Mouse (Mus musculus) forebrain, embryonic 15.5 days (tissue): Measurements from ENCODE around the gene Pum1. TPM values are rescaled to one million over a fixed set of nuclear protein-coding genes. Genes with fewer than 3 reads are reported as not detected.
A peak's percentile ranks its signal among the peaks of the same experiment; 100 is the strongest.

ENCODE experiments used
- ATAC-seq: fragments of 200-750 bp; cut with Nextera tagmentation; replicated peaks from 2 replicates; pipeline ENCODE4 v1.8.0; 2017; ENCODE audit warnings: mild to moderate bottlenecking, moderate TSS enrichment, moderate library complexity
- H3K27ac ChIP-seq: fragments of 300-500 bp; sonication (generic); replicated peaks from 2 replicates; pipeline ENCODE4 v1.5.1; 2015; ENCODE audit warnings: mild to moderate bottlenecking, inconsistent platforms
- H3K27me3 ChIP-seq: fragments of 300-500 bp; sonication (generic); 2 replicates; pipeline ENCODE4 v1.6.1; 2015; ENCODE audit warnings: inconsistent platforms
- H3K36me3 ChIP-seq: fragments of 300-500 bp; sonication (generic); 2 replicates; pipeline ENCODE4 v1.6.1; 2015; ENCODE audit warnings: mild to moderate bottlenecking, inconsistent platforms
- H3K4me1 ChIP-seq: fragments of 300-500 bp; sonication (generic); 2 replicates; pipeline ENCODE4 v1.6.1; 2015; ENCODE audit warnings: inconsistent platforms
- H3K4me2 ChIP-seq: fragments of 300-500 bp; sonication (generic); replicated peaks from 2 replicates; pipeline ENCODE4 v1.6.1; 2015; ENCODE audit warnings: mild to moderate bottlenecking, inconsistent platforms
- H3K4me3 ChIP-seq: fragments of 300-500 bp; sonication (generic); 2 replicates; pipeline ENCODE4 v1.5.1; 2015; ENCODE audit warnings: mild to moderate bottlenecking, inconsistent platforms
- H3K9ac ChIP-seq: fragments of 300-500 bp; sonication (generic); replicated peaks from 2 replicates; pipeline ENCODE4 v1.6.1; 2015; ENCODE audit warnings: mild to moderate bottlenecking, inconsistent platforms
- H3K9me3 ChIP-seq: fragments of 300-500 bp; sonication (generic); 2 replicates; pipeline ENCODE4 v1.6.1; 2016; ENCODE audit warnings: inconsistent platforms
- WGBS: fragments of 180-500 bp; shearing (Covaris S2); methylation state at CpG from one replicate; pipeline ENCODE4 v1.1.7; 2015; ENCODE audit warnings: mixed read lengths; 5-methylcytosine and 5-hydroxymethylcytosine counted together
- polyA plus RNA-seq: library from polyadenylated mRNA; unstranded; fragments of >200 nt; fragmentation: Nextera tagmentation; extraction: Ambion mirVana; gene quantifications from 2 replicates; pipeline ENCODE4 v1.2.1, GENCODE M21; 2015

Gene Pum1
- polyA plus RNA-seq, 1 experiment from 2014 or later: 129 TPM

DNA sequence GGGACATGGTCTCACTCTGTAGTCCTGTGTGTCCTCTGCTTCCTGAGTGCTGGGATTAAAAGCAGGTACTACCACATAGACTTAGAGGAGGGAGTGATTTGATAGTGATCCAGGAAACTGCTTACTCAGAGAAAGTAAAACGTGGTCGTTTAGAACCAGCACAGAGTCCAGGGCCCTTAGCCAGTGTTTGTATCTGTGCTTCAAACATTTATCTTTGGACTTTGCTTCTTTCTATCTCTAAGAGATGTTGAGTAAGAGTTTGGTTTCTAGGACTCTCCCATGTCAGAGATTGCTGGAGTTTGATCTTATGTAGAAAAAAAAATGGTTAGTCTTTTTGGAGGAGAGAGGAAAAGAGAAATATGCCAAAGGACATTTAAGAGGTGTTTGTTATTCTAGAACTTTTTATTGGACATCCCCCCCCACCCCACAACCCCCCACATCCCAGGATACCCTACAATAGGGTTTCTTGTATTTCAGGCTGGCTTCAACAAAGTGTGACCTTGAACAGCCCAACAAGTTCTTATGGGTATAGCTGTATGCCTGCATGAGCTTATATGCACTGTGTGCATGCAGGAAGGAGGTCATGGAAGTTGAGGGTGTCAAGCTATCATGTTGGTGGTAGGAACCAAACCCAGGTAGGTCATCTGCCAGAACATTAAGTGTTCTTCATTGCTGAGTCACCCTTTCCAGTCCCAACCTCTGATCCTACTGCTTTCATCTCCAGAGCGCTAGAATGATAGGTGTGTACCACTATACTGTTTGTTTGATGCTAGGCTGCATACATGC, 43.3 kb downstream of the Pum1 start:
- Histone ChIP-seq H3K4me1 (peaks cover 18% of the 10 kb centered on the region), H3K27ac (no peak overlapping the region), H3K9me3 (no peaks in the 10 kb centered on the region), H3K27me3 (no peaks in the 10 kb centered on the region), H3K4me3 (no peak overlapping the region), H3K36me3 (peaks cover 24% of the 10 kb centered on the region), H3K9ac (no peak overlapping the region), H3K4me2 (no peak overlapping the region)
- 89% methylated on average over 3 of the region's 3 CpGs for WGBS
- no peak for ATAC-seq

DNA sequence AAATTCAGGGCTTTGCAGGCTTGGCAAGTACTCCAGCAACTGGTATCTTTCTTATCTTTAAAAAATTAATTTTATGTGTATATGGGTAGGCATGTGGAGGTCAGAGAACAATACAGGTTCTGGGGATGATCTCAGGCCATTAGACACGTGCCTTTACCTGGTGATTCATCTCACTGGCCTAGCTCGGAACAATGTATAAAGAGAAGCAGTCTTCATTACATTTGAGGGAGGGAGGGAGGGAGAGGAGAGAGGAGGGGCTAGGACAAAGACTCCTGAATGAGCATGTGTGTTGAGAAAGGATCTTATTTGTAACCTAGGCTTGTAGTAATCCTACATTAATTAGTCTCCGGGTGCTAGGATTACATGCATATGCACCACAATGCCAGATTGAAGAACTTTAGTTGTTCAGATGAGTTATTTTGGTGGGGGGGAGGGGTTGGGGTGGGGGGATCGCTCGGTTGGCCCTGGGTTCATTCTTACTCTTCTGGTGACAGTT, 48.3 kb downstream of the Pum1 start:
- H3K4me2 ChIP-seq: no peak overlapping the region
- no peaks in the 10 kb centered on the region for H3K9me3 ChIP-seq
- H3K9ac ChIP-seq: no peak overlapping the region
- no peak for ATAC-seq
- H3K36me3 ChIP-seq: no peaks in the 10 kb centered on the region
- no peak overlapping the region for H3K27ac ChIP-seq
- H3K27me3 ChIP-seq: no peaks in the 10 kb centered on the region
- 10% methylated on average over 5 of the region's 5 CpGs for WGBS
- peaks cover 51% of the 10 kb centered on the region for H3K4me1 ChIP-seq
- H3K4me3 ChIP-seq: no peak overlapping the region

DNA sequence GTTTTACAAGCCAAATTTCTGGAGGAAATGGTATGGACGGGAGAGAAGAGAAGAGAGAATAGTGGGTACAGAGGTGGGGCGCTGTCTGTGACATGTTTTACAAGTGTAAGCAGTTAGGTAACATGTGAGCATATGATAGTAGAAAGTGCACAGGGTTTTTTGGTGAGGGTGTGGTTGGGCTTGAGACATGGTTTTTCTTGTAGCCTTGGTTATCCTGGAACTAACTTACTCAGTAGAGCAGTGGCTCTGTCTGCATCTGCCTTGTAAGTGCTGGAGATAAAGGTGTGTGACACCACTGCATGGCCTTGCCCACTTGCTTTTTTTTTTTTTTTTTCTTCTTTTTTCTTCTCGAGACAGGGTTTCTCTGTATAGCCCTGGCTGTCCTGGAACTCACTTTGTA, 49.2 kb downstream of the Pum1 start:
- no peak for ATAC-seq
- Histone ChIP-seq H3K9ac (no peak overlapping the region), H3K4me1 (peaks cover 51% of the 10 kb centered on the region), H3K27ac (no peak overlapping the region), H3K36me3 (no peaks in the 10 kb centered on the region), H3K27me3 (no peaks in the 10 kb centered on the region), H3K4me3 (no peak overlapping the region), H3K9me3 (no peaks in the 10 kb centered on the region), H3K4me2 (no peak overlapping the region)
- WGBS: 82% methylated on average over 3 of the region's 3 CpGs

DNA sequence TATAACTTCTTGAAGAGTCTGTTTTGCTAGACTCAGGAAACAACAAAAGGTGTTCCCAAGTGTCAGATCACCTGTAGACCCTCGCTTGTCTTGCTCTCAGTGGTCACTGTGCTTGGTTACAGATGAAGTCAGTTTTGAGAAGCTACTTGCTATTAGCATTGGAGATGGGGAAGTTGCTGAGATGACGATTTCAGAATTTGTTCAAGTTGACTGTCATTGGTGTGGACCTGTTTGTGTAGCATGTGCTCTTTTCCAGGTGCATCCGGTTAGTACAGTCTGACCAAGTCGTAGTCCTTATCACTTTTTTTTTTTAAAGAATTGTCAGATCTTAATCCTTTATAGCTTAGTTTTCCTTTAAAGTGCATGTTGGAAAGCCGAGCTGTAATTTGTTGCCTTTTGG, 50.3 kb downstream of the Pum1 start:
- WGBS: 81% methylated on average over 5 of the region's 5 CpGs
- H3K4me2 ChIP-seq: no peak overlapping the region
- no peak for ATAC-seq

DNA sequence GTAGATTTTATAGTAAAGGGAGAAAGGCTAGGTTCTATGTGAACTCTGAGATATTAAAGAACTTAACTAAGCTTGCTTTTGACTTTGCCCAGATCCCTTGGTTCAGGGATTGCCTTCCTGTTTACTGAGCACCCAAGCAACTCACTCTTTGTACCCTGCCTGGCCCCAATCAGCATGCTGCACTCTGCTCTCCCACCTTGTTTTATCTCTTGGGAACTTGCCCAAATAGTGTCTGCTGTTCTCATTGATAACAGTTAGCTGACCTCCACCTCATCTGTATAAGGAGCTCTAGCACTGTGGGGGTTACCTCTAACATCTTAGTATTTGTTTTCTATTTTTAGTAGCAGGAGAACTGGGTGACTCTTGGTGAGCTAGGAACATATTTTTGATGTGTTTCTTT, 52.0 kb downstream of the Pum1 start:
- Histone ChIP-seq H3K4me2 (no peak overlapping the region), H3K27ac (no peak overlapping the region), H3K4me1 (peaks cover 55% of the 10 kb centered on the region), H3K4me3 (no peak overlapping the region), H3K27me3 (no peaks in the 10 kb centered on the region), H3K36me3 (peaks cover 9% of the 10 kb centered on the region; the same call in 1 of the 2 replicates), H3K9ac (no peak overlapping the region), H3K9me3 (no peaks in the 10 kb centered on the region)
- ATAC-seq: no peak

More for the DNA sequence above, 50.3 kb downstream of the Pum1 start:
- no peaks in the 10 kb centered on the region for H3K36me3 ChIP-seq
- no peaks in the 10 kb centered on the region for H3K27me3 ChIP-seq
- H3K9ac ChIP-seq: no peak overlapping the region
- peaks cover 52% of the 10 kb centered on the region for H3K4me1 ChIP-seq
- H3K4me3 ChIP-seq: no peak overlapping the region
- no peak overlapping the region for H3K27ac ChIP-seq
- H3K9me3 ChIP-seq: no peaks in the 10 kb centered on the region

DNA sequence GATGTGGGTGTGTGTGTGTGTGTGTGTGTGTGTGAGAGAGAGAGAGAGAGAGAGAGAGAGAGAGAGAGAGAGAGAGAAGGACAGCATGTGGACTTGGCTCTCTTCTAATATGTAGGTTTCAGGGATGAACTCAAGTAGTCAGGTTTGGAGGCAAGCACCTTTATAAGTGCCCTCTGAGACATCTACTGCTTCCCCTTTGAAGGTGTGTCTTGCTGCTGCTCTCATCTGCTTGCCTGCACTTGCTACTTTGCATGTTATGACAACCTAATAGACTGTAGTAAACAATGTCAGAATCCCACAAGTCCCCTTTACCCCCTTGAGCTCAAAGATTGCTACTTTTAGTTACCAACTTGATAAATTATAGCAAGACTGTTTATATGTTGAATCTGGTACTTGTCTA, 52.5 kb downstream of the Pum1 start:
- Histone ChIP-seq H3K27me3 (no peaks in the 10 kb centered on the region), H3K9ac (no peak overlapping the region), H3K27ac (no peak overlapping the region), H3K9me3 (no peaks in the 10 kb centered on the region), H3K4me3 (no peak overlapping the region), H3K4me1 (peaks cover 60% of the 10 kb centered on the region), H3K4me2 (no peak overlapping the region), H3K36me3 (peaks cover 9% of the 10 kb centered on the region; the same call in 1 of the 2 replicates)
- ATAC-seq: no peak

DNA sequence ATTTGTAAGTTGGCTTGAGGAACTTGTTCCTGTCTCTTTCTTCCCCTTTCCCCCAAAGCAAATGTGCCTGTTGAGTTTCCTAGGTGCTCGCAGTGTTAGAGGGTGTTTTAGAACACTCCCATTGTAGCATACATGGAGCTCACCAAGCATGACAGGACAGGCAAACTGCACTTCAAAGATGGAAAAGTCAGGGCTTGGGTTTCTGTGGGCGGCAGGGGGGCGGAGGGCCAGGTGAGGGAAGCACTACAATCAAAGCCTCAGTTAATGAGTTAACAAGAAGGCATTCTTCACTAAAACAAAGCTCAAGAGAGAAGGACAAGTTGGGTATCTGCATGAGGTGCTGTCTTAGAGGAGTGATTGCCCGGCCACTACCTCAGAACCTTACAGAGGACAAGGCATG, 56.2 kb downstream of the Pum1 start:
- Histone ChIP-seq H3K36me3 (peaks cover 9% of the 10 kb centered on the region; the same call in 1 of the 2 replicates), H3K4me3 (no peak overlapping the region), H3K9me3 (no peaks in the 10 kb centered on the region), H3K27me3 (no peaks in the 10 kb centered on the region), H3K9ac (no peak overlapping the region), H3K27ac (no peak overlapping the region), H3K4me1 (peaks cover 53% of the 10 kb centered on the region), H3K4me2 (no peak overlapping the region)
- ATAC-seq: no peak
- 81% methylated on average over 4 of the region's 4 CpGs for WGBS

DNA sequence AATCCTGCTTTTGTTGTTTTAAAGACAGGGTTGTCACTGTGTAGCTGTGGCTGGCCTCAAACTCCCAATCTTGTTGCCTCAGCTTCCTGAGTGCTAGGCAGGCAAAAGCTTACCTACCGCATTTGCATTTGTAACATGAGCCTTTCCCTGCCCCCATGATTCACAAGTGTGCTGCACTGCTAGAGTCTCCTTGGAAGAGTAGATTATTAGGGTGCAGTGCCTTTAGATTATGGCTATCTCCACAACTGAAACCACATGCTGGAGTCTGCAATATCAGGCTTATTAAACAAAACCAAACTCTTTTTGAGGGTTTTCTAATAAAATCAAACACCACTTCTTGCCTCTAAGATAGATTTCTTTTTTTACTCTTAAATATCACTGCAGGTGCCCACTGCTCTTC, 59.5 kb downstream of the Pum1 start:
- no peak overlapping the region for H3K27ac ChIP-seq
- H3K4me1 ChIP-seq: peaks cover 51% of the 10 kb centered on the region
- H3K4me3 ChIP-seq: no peak overlapping the region
- no peak for ATAC-seq
- H3K9ac ChIP-seq: no peak overlapping the region
- H3K9me3 ChIP-seq: no peaks in the 10 kb centered on the region
- no peaks in the 10 kb centered on the region for H3K27me3 ChIP-seq
- H3K36me3 ChIP-seq: peaks cover 9% of the 10 kb centered on the region; the same call in 1 of the 2 replicates
- 13% methylated on average over 1 of the region's 1 CpGs for WGBS
- no peak overlapping the region for H3K4me2 ChIP-seq

DNA sequence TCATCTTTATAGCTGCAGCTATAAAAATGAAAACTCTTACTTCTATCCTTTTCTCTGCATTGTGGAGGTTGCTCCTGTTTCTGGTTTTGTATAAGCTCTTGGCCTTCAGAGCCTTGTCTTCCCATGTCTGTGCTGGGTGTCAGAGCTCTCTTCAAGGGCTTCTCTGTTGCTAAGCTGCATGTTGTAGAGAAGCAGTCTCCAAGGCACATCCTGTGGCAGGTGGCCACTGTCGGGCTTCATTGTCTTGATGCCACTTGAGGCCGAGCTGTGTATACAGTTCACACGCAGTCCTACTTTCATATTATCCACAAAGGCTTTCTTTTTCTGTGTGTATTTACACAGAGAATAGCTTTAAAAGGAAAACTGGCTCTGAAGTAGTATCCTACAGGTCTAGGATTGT, 63.0 kb downstream of the Pum1 start:
- peaks cover 30% of the 10 kb centered on the region for H3K4me1 ChIP-seq
- H3K9me3 ChIP-seq: no peaks in the 10 kb centered on the region
- H3K9ac ChIP-seq: no peak overlapping the region
- H3K4me2 ChIP-seq: no peak overlapping the region
- no peak overlapping the region for H3K4me3 ChIP-seq
- no peak; the same call in 1 of the 2 replicates for ATAC-seq
- H3K36me3 ChIP-seq: peaks cover 16% of the 10 kb centered on the region
- no peak overlapping the region; the same call in 1 of the 2 replicates for H3K27ac ChIP-seq
- WGBS: 38% methylated on average over 3 of the region's 3 CpGs
- H3K27me3 ChIP-seq: no peaks in the 10 kb centered on the region

DNA sequence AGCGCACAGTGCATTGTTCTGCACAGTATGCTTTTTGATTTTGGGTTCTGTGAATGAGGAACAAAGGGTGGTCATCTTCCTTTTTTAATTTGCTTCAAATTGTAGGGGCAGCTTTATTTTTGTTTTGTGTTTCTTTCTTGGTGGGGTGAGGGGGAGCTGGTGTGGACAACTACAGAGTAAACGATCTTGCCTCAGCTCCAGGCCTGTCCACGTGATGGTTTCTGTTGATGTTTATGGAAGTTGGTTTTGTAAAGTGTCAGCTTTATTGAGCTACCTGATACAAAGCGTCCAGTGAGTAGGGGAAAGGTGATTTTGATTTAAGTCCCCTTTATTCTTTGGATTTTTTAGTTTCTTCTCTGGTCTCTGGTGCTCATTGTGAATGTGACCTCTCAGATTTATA, 72.8 kb downstream of the Pum1 start:
- Histone ChIP-seq H3K27ac (no peak overlapping the region), H3K9me3 (no peaks in the 10 kb centered on the region), H3K36me3 (peaks cover 11% of the 10 kb centered on the region), H3K4me2 (no peak overlapping the region), H3K9ac (no peak overlapping the region), H3K4me1 (peaks cover 4% of the 10 kb centered on the region; the same call in 1 of the 2 replicates), H3K4me3 (no peak overlapping the region), H3K27me3 (no peaks in the 10 kb centered on the region)
- WGBS: 77% methylated on average over 4 of the region's 4 CpGs
- ATAC-seq: no peak

DNA sequence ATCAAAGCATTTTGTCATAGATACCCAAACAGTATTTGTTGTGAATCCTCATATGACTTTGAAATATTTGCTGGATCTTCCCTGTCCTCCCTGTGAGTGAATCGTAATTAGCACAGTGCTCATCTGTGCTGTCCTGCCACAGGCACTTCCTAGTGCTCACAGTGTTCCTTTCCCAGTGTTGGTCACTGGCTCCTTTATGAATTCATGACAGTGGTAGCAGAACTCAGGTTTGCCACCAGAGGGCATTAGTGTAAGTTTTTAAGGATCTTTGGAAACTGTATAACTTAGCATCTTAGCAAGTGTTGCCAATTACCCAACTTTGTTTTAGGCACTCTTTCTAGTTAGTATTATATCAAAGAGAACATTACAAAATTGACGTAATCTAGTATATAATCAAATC, 75.4 kb downstream of the Pum1 start:
- Histone ChIP-seq H3K27me3 (no peaks in the 10 kb centered on the region), H3K27ac (0 out of 2 replicates have a peak overlapping the region, but pooled peaks have one; percentile 19), H3K4me1 (peaks cover 4% of the 10 kb centered on the region; the same call in 1 of the 2 replicates), H3K36me3 (peaks cover 13% of the 10 kb centered on the region; the same call in 1 of the 2 replicates), H3K4me2 (no peak overlapping the region), H3K9ac (no peak overlapping the region), H3K9me3 (no peaks in the 10 kb centered on the region), H3K4me3 (no peak overlapping the region)
- WGBS: 69% methylated on average over 2 of the region's 2 CpGs
- ATAC-seq: 0 out of 2 replicates have a peak, but pooled peaks have one; percentile 70

DNA sequence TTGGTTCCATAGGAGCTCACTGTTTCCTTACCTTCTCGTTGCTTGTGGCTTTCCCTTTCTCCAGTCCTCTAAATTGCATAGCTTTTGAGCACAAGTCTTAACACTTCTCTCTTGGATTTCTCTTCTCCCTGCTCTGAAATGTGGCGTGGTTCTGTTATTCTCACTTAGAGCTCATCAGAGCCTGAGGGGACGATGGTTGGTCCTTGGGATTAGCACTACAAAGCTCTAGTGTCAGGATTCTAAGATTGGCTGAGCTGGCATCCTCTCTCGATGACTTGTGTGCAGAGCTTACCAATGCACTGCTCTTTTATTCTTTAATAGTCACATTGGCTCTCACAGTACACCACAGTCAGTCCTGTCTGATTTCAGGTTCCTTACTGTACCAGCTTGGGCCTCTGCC, 80.9 kb downstream of the Pum1 start:
- Histone ChIP-seq H3K4me3 (no peak overlapping the region), H3K9ac (no peak overlapping the region), H3K4me1 (0 out of 2 replicates have a peak, but pooled peaks cover 7% of the 10 kb centered on the region), H3K9me3 (no peaks in the 10 kb centered on the region), H3K27ac (no peak overlapping the region), H3K27me3 (no peaks in the 10 kb centered on the region), H3K36me3 (peaks cover 61% of the 10 kb centered on the region), H3K4me2 (no peak overlapping the region)
- ATAC-seq: no peak
- WGBS: 81% methylated on average over 4 of the region's 4 CpGs
